Mouse (Mus musculus): ENCODE measurements around the gene Triml1. TPM values are rescaled to one million over a fixed set of nuclear protein-coding genes. Genes with fewer than 3 reads are reported as not detected.

The Triml1 gene
- polyA plus RNA-seq, 1 experiment from 2014 or later: not detected

Other genes with a start within 250 kb of the Triml1 start
- gene Triml2, start 39.1 kb upstream of the Triml1 start, polyA plus RNA-seq (2015; fragmentation: Nextera tagmentation; extraction: Ambion mirVana): not detected in 2 replicates
- not detected in 2 replicates for gene Zfp42, start 165.5 kb upstream of the Triml1 start, polyA plus RNA-seq (2015; fragmentation: Nextera tagmentation; extraction: Ambion mirVana)

All from forebrain, embryonic 13.5 days (tissue).